Mouse (Mus musculus): ENCODE results near the gene Gtf2a1.
"Not testable (repeated sequence)": the region's sequence is repeated elsewhere in the genome, so short reads cannot be mapped to it uniquely, and the experiment has no call there.

DNA sequence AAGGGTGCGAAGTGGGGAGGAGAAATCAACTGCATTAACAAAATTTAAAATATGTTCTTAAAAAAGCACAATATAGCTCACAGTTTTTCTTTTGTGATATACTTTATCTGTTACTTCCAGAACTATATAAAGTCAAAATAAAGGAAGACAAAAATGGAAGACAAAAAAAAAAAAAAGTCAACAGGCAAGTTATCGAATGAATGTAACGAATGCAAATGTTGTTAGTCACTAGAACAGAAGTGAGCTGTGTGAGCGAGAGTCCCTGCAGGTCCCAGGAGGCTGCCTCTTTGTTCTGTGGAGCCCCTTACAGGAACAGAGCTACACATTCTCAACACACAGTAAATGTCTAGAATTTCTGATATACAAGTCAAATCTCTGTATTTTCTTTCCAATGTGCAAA, 32.1 kb downstream of the Gtf2a1 start:
- TF ChIP-seq FLI1 (IDR thresholded peaks at IDR 0.05; ENCODE audit: low read length); GATA1 (IDR thresholded peaks at IDR 0.05; ENCODE audit: borderline replicate concordance, low read length): not testable (repeated sequence)

All from megakaryocyte, embryonic 14.5 days (primary cell).